Mouse (Mus musculus) thymus, postnatal 36 days (tissue): ENCODE measurements around the gene Plg.
A peak's percentile ranks its signal among the peaks of the same experiment; 100 is the strongest.

ENCODE experiments used
- DNase-seq, 2 experiments: peaks; one replicate each; pipeline ENCODE4 v3.0.0; 2022; ENCODE audit warnings: mixed read lengths in 2 of 2

The Plg gene

GRCm38 (mm10) chr17:12387781-12388180 lies 9.4 kb downstream of the Plg start:
- DNase-seq: no peak

GRCm38 (mm10) chr17:12388239-12388638 lies 9.8 kb downstream of the Plg start:
- no peak for DNase-seq

- DNase-seq: no peak
Observed at GRCm38 (mm10) chr17:12396163-12396677, 17.8 kb downstream of the Plg start.

- DNase-seq: no peak
Observed at GRCm38 (mm10) chr17:12403420-12403819, 25.0 kb downstream of the Plg start.

GRCm38 (mm10) chr17:12409346-12409944 lies 31.0 kb downstream of the Plg start:
- DNase-seq: peak in 1 of 2 experiments; percentile 38

GRCm38 (mm10) chr17:12412181-12412890 lies 33.9 kb downstream of the Plg start:
- no peak for DNase-seq

GRCm38 (mm10) chr17:12412891-12413237 lies 34.5 kb downstream of the Plg start:
- no peak for DNase-seq

GRCm38 (mm10) chr17:12415031-12415735 lies 36.8 kb downstream of the Plg start:
- no peak for DNase-seq

- no peak for DNase-seq
Observed at GRCm38 (mm10) chr17:12415741-12416140, 37.3 kb downstream of the Plg start.

- peak; percentile 67 to 74 for DNase-seq
Observed at GRCm38 (mm10) chr17:12416250-12416895, 38.0 kb downstream of the Plg start.

- no peak for DNase-seq
Observed at GRCm38 (mm10) chr17:12419491-12420079, 41.2 kb downstream of the Plg start.

GRCm38 (mm10) chr17:12420886-12421574 lies 42.6 kb downstream of the Plg start:
- DNase-seq: peak in 1 of 2 experiments; percentile 17

- no peak for DNase-seq
Observed at GRCm38 (mm10) chr17:12422143-12422542, 43.7 kb downstream of the Plg start.

GRCm38 (mm10) chr17:12427156-12427555 lies 48.7 kb downstream of the Plg start:
- DNase-seq: no peak

GRCm38 (mm10) chr17:12428369-12428768 lies 50.0 kb downstream of the Plg start:
- DNase-seq: no peak

- no peak for DNase-seq
Observed at GRCm38 (mm10) chr17:12431707-12432106, 53.3 kb downstream of the Plg start.

- DNase-seq: no peak
Observed at GRCm38 (mm10) chr17:12437771-12438170, 59.4 kb downstream of the Plg start.

- DNase-seq: no peak
Observed at GRCm38 (mm10) chr17:12444561-12444960, 66.2 kb downstream of the Plg start.

GRCm38 (mm10) chr17:12451234-12451633 lies 72.8 kb downstream of the Plg start:
- no peak for DNase-seq

GRCm38 (mm10) chr17:12452862-12453531 lies 74.6 kb downstream of the Plg start:
- DNase-seq: no peak

GRCm38 (mm10) chr17:12453691-12454090 lies 75.3 kb downstream of the Plg start:
- DNase-seq: no peak
